Mouse (Mus musculus): ENCODE results near the gene Nr6a1. TPM values are rescaled to one million over a fixed set of nuclear protein-coding genes. Genes with fewer than 3 reads are reported as not detected.
A peak's percentile ranks its signal among the peaks of the same experiment; 100 is the strongest.

Nr6a1 gene
- total RNA-seq, 1 experiment = 40.7 TPM

DNA sequence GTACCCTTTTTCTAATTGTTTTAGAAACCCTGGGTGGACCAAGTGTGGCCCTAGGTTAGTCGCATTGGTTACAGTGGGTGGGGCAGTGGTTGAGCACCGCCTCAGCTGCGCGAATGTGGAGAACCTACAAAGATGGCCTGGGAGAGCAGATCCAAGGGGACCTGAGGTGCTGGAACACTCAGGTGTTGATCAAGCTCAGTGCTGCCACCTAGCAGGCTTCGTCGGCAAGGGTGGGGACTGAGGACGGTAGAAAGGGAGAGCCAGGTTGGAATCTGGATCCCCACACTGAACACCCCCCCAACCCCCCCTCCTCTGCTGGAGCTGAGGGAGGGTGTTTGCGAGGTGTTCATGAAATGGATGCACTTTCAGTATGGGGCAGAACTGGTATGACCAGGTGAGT, 235.9 kb downstream of the Nr6a1 start:
- Histone ChIP-seq H3K9me3 (ENCODE audit: control insufficient read depth, insufficient read depth, low read depth, low read length) (no peaks in the 10 kb centered on the region), H3K36me3 (ENCODE audit: control insufficient read depth, insufficient read depth, low read length, poor library complexity, severe bottlenecking) (no peaks in the 10 kb centered on the region), H3K4me3 (ENCODE audit: insufficient read depth in 1 of 2, low read depth in 1 of 2, low read length in 2 of 2, poor library complexity in 1 of 2, severe bottlenecking in 1 of 2) (no peak overlapping the region), H3K27ac (ENCODE audit: insufficient read depth, low read depth, low read length, poor library complexity, severe bottlenecking) (no peak overlapping the region), H3K4me1 (ENCODE audit: control insufficient read depth in 2 of 2, insufficient read depth in 2 of 2, low read length in 2 of 2, poor library complexity in 1 of 2) (peaks cover 0 to 4% of the 10 kb centered on the region in 2 experiments; a peak in 2 of 4 replicates), H3K9ac (ENCODE audit: insufficient read depth, low read depth, low read length, poor library complexity, severe bottlenecking) (no peak overlapping the region)
- in situ Hi-C loops (cut with MboI; ENCODE audit: low sequenced_read_pairs in 2 of 2, unreplicated experiment in 2 of 2) = no loop called here
- TF ChIP-seq CHD2 (IDR thresholded peaks at IDR 0.05; ENCODE audit: low read depth, low read length) = no peak
- peak; percentile 5; the same call in 1 of the 2 replicates for TF ChIP-seq ZC3H11A (IDR thresholded peaks at IDR 0.05; ENCODE audit: borderline replicate concordance, low read depth, low read length)
- no peak for TF ChIP-seq HCFC1 (IDR thresholded peaks at IDR 0.05; ENCODE audit: borderline replicate concordance, insufficient read depth, low read length)
- no peak for TF ChIP-seq ZNF384 (IDR thresholded peaks at IDR 0.05; ENCODE audit: low read depth, low read length)
- DNase-seq (ENCODE audit: low read depth, low spot score) = peak; percentile 76

DNA sequence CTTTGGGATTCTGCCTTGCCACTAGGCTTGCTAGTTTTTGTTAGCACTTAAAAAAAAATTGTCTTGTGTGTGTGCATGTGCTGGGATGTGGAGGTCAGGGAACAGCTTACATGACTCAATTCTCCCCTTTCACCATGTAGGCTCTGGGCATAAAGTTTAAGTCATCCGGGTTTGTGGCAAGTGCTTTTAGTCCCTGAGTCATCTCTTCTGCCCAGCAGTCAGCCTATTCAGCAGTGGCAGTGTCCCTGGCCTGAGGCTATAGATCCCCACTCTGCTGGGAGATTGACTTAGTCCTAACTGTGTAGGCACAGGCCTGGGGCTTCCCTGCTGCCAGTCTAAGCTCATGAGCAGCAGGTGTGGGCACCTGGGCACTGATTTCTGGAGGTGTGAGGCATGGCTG, 237.6 kb downstream of the Nr6a1 start:
- in situ Hi-C loops (cut with MboI; ENCODE audit: low sequenced_read_pairs in 2 of 2, unreplicated experiment in 2 of 2) = no loop called here
- Histone ChIP-seq H3K9me3 (ENCODE audit: control insufficient read depth, insufficient read depth, low read depth, low read length) (no peaks in the 10 kb centered on the region), H3K4me3 (ENCODE audit: insufficient read depth in 1 of 2, low read depth in 1 of 2, low read length in 2 of 2, poor library complexity in 1 of 2, severe bottlenecking in 1 of 2) (no peak overlapping the region), H3K36me3 (ENCODE audit: control insufficient read depth, insufficient read depth, low read length, poor library complexity, severe bottlenecking) (no peaks in the 10 kb centered on the region), H3K4me1 (ENCODE audit: control insufficient read depth in 2 of 2, insufficient read depth in 2 of 2, low read length in 2 of 2, poor library complexity in 1 of 2) (no peaks in the 10 kb centered on the region; a peak in 1 of 4 replicates), H3K27ac (ENCODE audit: insufficient read depth, low read depth, low read length, poor library complexity, severe bottlenecking) (no peak overlapping the region), H3K9ac (ENCODE audit: insufficient read depth, low read depth, low read length, poor library complexity, severe bottlenecking) (no peak overlapping the region)
- DNase-seq (ENCODE audit: low read depth, low spot score) = no peak
- TF ChIP-seq MAFK (IDR thresholded peaks at IDR 0.05; ENCODE audit: insufficient read depth, low read depth, low read length) (no peak), ZNF384 (IDR thresholded peaks at IDR 0.05; ENCODE audit: low read depth, low read length) (no peak), ZC3H11A (IDR thresholded peaks at IDR 0.05; ENCODE audit: borderline replicate concordance, low read depth, low read length) (no peak), HCFC1 (IDR thresholded peaks at IDR 0.05; ENCODE audit: borderline replicate concordance, insufficient read depth, low read length) (no peak), CHD2 (IDR thresholded peaks at IDR 0.05; ENCODE audit: low read depth, low read length) (no peak)

DNA sequence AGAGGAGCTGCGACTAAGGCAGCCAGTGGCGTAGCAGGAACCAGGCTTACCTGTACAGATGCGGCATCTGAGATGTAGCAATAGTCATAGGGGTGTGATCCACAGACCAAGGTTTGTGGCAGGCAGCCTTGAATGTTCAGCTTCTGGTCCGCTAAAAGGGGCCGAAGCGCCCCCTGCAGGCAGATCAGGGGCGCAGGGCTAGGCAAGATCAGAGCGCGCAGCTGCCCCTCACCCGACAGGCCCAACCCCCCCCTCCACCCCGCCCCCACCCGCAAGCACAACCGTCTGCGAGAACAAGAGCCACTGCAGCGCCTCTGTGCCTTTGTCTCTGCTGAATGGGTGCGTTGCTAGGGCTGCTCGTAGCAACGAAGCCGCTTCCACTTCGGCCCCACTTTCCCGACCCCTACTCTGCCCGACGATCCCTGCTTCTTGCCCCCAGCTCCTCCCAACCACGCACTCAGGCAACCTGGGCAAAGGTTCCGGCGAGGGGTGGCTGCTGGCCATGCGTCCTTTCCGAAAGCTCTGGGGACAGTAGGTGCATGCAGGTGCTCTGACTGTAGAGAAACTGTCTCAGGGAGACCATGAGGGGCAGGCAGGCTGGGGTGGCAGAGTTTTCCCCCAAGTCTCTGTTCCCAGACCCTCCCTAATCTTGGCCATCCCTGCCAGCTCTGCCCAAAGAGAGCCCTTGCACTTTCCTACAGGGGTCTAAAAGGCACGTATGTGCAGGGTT, 238.5 kb downstream of the Nr6a1 start:
- peak; percentile 60 for DNase-seq (ENCODE audit: low read depth, low spot score)
- in situ Hi-C loops (cut with MboI; ENCODE audit: low sequenced_read_pairs in 2 of 2, unreplicated experiment in 2 of 2) = no loop called here
- H3K4me1 ChIP-seq (ENCODE audit: control insufficient read depth in 2 of 2, insufficient read depth in 2 of 2, low read length in 2 of 2, poor library complexity in 1 of 2) = no peaks in the 10 kb centered on the region; a peak in 1 of 4 replicates

DNA sequence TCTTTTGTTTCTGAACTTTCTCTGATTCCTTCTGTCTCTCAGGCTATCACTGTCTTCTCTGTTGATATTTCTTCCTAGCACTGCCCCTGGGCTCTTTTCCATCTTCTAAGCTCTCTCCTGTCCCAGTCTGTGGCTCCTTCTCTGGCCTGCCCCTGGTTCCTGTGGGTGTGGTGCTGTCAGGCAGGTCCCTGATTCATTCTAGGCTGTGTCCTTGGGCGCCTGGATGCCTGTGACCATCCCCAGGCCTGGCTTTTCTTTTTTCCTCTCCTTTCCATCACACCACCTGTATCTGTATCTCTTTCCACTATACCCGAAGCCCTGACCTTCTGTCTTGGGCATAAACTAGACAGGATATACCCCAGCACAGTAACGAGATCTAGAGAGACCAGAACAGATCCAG, 241.7 kb downstream of the Nr6a1 start:
- Histone ChIP-seq H3K4me1 (ENCODE audit: control insufficient read depth in 2 of 2, insufficient read depth in 2 of 2, low read length in 2 of 2, poor library complexity in 1 of 2) (no peaks in the 10 kb centered on the region; a peak in 1 of 4 replicates), H3K9ac (ENCODE audit: insufficient read depth, low read depth, low read length, poor library complexity, severe bottlenecking) (no peak overlapping the region), H3K36me3 (ENCODE audit: control insufficient read depth, insufficient read depth, low read length, poor library complexity, severe bottlenecking) (no peaks in the 10 kb centered on the region), H3K4me3 (ENCODE audit: insufficient read depth in 1 of 2, low read depth in 1 of 2, low read length in 2 of 2, poor library complexity in 1 of 2, severe bottlenecking in 1 of 2) (no peak overlapping the region), H3K27ac (ENCODE audit: insufficient read depth, low read depth, low read length, poor library complexity, severe bottlenecking) (no peak overlapping the region), H3K9me3 (ENCODE audit: control insufficient read depth, insufficient read depth, low read depth, low read length) (no peaks in the 10 kb centered on the region)
- no peak for DNase-seq (ENCODE audit: low read depth, low spot score)
- in situ Hi-C loops (cut with MboI; ENCODE audit: low sequenced_read_pairs in 2 of 2, unreplicated experiment in 2 of 2) = no loop called here
- no peak for TF ChIP-seq ZC3H11A (IDR thresholded peaks at IDR 0.05; ENCODE audit: borderline replicate concordance, low read depth, low read length)
- TF ChIP-seq HCFC1 (IDR thresholded peaks at IDR 0.05; ENCODE audit: borderline replicate concordance, insufficient read depth, low read length) = no peak
- no peak for TF ChIP-seq MAFK (IDR thresholded peaks at IDR 0.05; ENCODE audit: insufficient read depth, low read depth, low read length)
- TF ChIP-seq ZNF384 (IDR thresholded peaks at IDR 0.05; ENCODE audit: low read depth, low read length) = no peak
- TF ChIP-seq CHD2 (IDR thresholded peaks at IDR 0.05; ENCODE audit: low read depth, low read length) = no peak

More for the DNA sequence above, 238.5 kb downstream of the Nr6a1 start:
- Histone ChIP-seq H3K9me3 (ENCODE audit: control insufficient read depth, insufficient read depth, low read depth, low read length) (no peaks in the 10 kb centered on the region), H3K27ac (ENCODE audit: insufficient read depth, low read depth, low read length, poor library complexity, severe bottlenecking) (no peak overlapping the region), H3K4me3 (ENCODE audit: insufficient read depth in 1 of 2, low read depth in 1 of 2, low read length in 2 of 2, poor library complexity in 1 of 2, severe bottlenecking in 1 of 2) (peak overlapping the region; percentile 56 to 65), H3K9ac (ENCODE audit: insufficient read depth, low read depth, low read length, poor library complexity, severe bottlenecking) (peak overlapping the region; percentile 50), H3K36me3 (ENCODE audit: control insufficient read depth, insufficient read depth, low read length, poor library complexity, severe bottlenecking) (no peaks in the 10 kb centered on the region)
- TF ChIP-seq CHD2 (IDR thresholded peaks at IDR 0.05; ENCODE audit: low read depth, low read length) = peak; percentile 63; the same call in 1 of the 2 replicates
- no peak for TF ChIP-seq ZNF384 (IDR thresholded peaks at IDR 0.05; ENCODE audit: low read depth, low read length)
- TF ChIP-seq HCFC1 (IDR thresholded peaks at IDR 0.05; ENCODE audit: borderline replicate concordance, insufficient read depth, low read length) = 0 out of 2 replicates have a peak, but pooled peaks have one; percentile 21
- TF ChIP-seq MAFK (IDR thresholded peaks at IDR 0.05; ENCODE audit: insufficient read depth, low read depth, low read length) = no peak
- no peak; the same call in 1 of the 2 replicates for TF ChIP-seq ZC3H11A (IDR thresholded peaks at IDR 0.05; ENCODE audit: borderline replicate concordance, low read depth, low read length)

Data from ES-E14 (cell line).